Mouse (Mus musculus) ovary, postnatal 10 days (tissue): Measurements from ENCODE around the gene Fam3c.

Experiments
- DNase-seq: peaks from one replicate; pipeline ENCODE4 v3.0.0; 2022; ENCODE audit warnings: low spot score

The Fam3c gene

GRCm38 (mm10) chr6:22356086-22356507, at the start of gene Fam3c:
TSS of gene Fam3c (minus strand) at chr6:22356243.
- peak; percentile 96 for DNase-seq

GRCm38 (mm10) chr6:22405021-22405420, 49.0 kb upstream of the Fam3c start:
- no peak for DNase-seq

- no peak for DNase-seq
Observed at GRCm38 (mm10) chr6:22403736-22404135, 47.7 kb upstream of the Fam3c start.

- no peak for DNase-seq
Observed at GRCm38 (mm10) chr6:22403317-22403716, 47.3 kb upstream of the Fam3c start.

- DNase-seq, result no peak
Observed at GRCm38 (mm10) chr6:22402548-22403164, 46.6 kb upstream of the Fam3c start.

GRCm38 (mm10) chr6:22402037-22402436, 46.0 kb upstream of the Fam3c start:
- no peak for DNase-seq

- DNase-seq, result no peak
Observed at GRCm38 (mm10) chr6:22398079-22398774, 42.2 kb upstream of the Fam3c start.

- no peak for DNase-seq
Observed at GRCm38 (mm10) chr6:22395207-22395606, 39.2 kb upstream of the Fam3c start.

GRCm38 (mm10) chr6:22390654-22391365, 34.8 kb upstream of the Fam3c start:
- no peak for DNase-seq

- DNase-seq, result no peak
Observed at GRCm38 (mm10) chr6:22385254-22385870, 29.3 kb upstream of the Fam3c start.

GRCm38 (mm10) chr6:22380269-22380668, 24.2 kb upstream of the Fam3c start:
- no peak for DNase-seq

GRCm38 (mm10) chr6:22379831-22380230, 23.8 kb upstream of the Fam3c start:
- no peak for DNase-seq

GRCm38 (mm10) chr6:22378462-22378861, 22.4 kb upstream of the Fam3c start:
- DNase-seq, result no peak

- DNase-seq, result no peak
Observed at GRCm38 (mm10) chr6:22374791-22375190, 18.7 kb upstream of the Fam3c start.

GRCm38 (mm10) chr6:22373476-22373875, 17.4 kb upstream of the Fam3c start:
- no peak for DNase-seq

GRCm38 (mm10) chr6:22366977-22367376, 10.9 kb upstream of the Fam3c start:
- DNase-seq, result no peak

- no peak for DNase-seq
Observed at GRCm38 (mm10) chr6:22363590-22363989, 7.5 kb upstream of the Fam3c start.

- DNase-seq, result no peak
Observed at GRCm38 (mm10) chr6:22361941-22362340, 5.9 kb upstream of the Fam3c start.

GRCm38 (mm10) chr6:22359019-22359418, 3.0 kb upstream of the Fam3c start:
- no peak for DNase-seq

GRCm38 (mm10) chr6:22357351-22357750, 1.3 kb upstream of the Fam3c start:
- no peak for DNase-seq

GRCm38 (mm10) chr6:22355396-22356085, 502 bp downstream of the Fam3c start:
- DNase-seq, result no peak

- DNase-seq, result no peak
Observed at GRCm38 (mm10) chr6:22354675-22355074, 1.4 kb downstream of the Fam3c start.
